Mouse (Mus musculus): ENCODE measurements around the gene Sept5. TPM values are rescaled to one million over a fixed set of nuclear protein-coding genes. Genes with fewer than 3 reads are reported as not detected.

Sept5 gene
- total RNA-seq, 2 experiments from 2014 or later: 3.1 to 6.1 TPM

DNA sequence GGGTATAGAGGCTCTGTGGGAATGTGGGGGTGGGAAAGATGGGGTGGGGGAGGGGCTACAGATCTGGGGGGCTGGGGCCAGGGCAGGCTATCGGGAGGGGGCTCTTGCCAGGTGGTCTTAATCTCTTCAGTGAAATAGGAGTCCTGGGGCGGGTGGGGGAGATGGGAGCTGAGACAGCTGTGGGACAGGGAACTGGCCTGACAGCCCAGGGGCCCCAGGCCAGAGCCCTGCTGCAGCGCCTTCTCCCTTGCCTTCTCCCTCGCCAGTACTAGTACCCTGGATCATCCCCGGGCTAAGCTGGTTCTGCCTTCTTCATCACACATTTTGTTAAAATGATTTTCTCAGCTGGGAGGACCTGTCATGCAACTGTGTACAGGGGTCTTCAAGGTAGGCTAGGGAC lies 33.5 kb downstream of the Sept5 start:
- DNase-seq: no peak
- intact Hi-C loops (cut with DNase I): no loop called here
- TF ChIP-seq CTCF (IDR thresholded peaks at IDR 0.05): no peak

DNA sequence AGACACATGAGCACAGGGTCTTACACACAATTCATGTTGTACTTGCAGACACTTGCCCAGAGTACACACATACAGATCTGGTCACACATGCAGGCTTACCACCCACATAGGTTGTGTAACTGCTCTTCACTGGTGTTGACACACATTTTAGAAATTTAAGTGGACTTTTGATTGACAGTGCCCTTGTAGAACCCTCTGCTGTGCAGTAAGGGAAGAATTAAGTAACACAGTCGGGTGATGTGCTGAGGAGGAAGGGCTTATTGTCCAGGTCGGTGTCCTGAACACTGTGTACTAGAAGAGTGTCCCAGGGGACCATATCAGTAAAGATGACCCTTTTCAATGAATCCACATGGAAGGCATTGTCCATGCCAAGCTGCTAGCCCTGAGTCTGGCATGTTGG lies 35.8 kb downstream of the Sept5 start:
- H3K4me3 ChIP-seq: no peak overlapping the region
- intact Hi-C loops (cut with DNase I): no loop called here
- no peak for TF ChIP-seq CTCF (IDR thresholded peaks at IDR 0.05)
- H3K27ac ChIP-seq: no peak overlapping the region
- DNase-seq: no peak

More for the DNA sequence above, 33.5 kb downstream of the Sept5 start:
- H3K27ac ChIP-seq: no peak overlapping the region
- no peak overlapping the region for H3K4me3 ChIP-seq

DNA sequence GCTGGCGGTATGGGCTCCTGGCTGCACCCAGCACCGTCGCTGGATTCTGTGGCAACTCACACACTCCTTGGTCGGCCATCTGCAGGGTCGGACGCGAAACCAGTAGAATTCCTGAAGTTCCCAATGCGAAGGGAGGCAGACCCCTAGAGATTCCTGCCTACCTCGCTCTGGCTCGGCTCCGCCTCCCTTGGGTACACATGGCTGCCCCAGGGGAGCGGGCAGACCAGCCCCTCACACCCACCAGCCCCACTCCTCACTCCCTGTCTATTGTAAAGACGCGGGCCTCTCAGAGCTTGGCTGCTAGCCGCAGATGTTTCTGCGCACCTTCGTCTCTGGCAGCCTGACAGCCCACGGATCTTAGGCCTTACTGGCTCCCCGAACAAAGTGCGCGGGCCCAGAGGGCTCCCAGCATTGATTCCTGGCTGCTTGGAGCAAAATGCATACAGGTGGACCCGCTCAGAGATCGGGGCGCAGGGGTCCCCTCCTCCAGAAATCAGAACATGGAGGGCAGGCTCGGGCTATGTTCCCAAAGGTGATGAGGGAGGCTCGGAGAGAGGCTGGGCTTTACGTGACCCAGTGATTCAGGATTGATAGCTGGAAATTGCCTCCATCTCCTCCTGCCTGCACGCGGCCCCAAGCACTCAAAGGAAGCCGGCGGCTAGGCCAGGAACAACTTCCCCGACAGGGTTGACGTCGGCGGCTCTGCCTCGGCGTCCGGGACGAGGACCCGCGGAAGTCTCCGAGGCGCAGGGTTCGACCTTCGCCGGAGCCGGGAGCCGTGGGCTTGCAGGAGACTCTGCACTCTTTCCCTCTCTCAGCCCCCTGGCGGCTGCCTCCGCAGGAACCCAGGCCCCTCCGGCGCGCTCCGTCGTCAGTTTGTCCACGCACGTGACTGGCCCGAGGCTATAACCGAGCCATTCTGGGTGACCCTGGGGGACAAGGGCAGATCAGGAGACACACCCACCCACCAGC lies 38.4 kb downstream of the Sept5 start:
- peak overlapping the region; percentile 56 for H3K4me3 ChIP-seq
- intact Hi-C loops (cut with DNase I): no loop called here
- TF ChIP-seq CTCF (IDR thresholded peaks at IDR 0.05): peak; percentile 31; the same call in 1 of the 2 replicates
- DNase-seq: peak; percentile 33
- H3K27ac ChIP-seq: no peak overlapping the region

DNA sequence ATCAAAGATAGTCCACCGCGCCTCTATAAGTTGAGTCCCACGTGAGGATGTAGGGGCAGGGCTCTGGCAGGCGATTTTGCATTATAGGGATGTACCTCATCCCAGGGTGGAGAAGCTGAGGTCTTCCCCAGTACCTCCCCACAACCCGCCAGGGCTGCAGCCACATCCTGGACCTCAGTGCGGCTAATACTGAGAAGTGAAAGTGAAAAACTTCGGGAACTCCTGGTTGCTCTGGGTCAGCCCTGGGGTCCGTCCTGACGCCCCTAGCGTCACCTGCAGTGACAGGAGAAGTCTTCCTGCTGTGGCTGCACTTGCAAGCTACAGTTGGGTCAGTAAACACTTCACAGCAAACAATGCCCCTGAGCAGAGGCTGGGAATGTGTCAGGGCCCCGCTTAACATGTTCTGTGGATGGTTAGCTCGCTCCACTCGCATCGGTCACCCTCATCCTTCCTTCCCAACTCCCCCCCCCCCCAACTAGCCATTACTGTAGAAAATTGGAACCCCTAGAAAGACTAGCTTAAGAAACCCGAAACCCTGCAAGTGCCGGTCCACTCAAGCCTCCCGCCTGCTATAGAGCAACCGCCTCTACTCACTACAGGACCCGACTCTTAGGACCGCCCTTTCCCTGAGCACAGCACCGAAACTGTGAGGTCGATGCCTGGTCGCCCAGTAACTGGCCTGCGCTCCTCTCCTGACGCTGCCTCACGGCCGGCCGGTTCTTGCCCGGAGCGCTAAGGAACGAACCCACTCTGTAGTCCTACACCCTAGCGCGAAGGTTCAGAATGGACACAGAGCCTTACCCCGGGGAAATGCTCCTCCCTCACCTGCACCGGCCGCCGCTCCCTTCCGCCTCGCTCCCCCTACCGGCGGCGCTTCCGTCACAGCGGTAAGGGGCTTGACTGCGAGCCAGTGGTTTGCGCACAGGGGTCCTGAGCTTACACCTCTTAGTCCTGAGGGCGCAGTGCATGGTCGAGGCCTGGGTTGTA lies 39.7 kb downstream of the Sept5 start, which contains the start of gene Tbx1:
Tbx1 (minus strand) TSS at position 868 of the 987 bp plus-strand sequence.
- DNase-seq: no peak
- TF ChIP-seq CTCF (IDR thresholded peaks at IDR 0.05): peak; percentile 43
- intact Hi-C loops (cut with DNase I): no loop called here
- Histone ChIP-seq H3K4me3 (peak within 1 kb of the TSS; percentile 68), H3K27ac (no peak within 1 kb of the TSS)

DNA sequence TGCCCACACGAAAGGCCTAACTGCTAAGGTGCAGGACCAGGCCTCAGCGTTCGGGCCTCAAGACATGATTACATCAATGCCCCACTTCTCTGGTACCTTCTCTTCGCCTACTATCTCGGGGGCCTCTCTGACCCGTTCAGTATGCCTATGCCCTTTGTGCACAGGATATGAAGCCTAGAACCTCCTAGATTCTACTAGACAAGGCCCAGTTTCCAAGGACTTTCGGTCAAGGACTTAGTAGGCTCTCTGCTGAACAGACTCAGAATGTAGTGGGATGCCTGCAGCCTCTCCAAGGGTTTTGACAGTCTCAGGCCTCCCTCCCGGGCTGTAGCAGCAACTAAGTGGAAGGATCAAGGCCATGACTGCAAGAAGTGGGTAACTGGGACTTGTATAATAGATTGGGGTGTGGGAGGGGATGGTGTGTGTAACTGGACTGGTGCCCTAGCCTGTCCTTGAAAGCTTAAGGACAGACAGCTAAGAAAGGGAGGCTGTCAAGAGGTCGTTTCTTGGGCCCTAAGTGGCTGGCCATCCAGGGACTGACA lies 40.6 kb downstream of the Sept5 start:
- Histone ChIP-seq H3K27ac (no peak overlapping the region), H3K4me3 (no peak overlapping the region)
- TF ChIP-seq CTCF (IDR thresholded peaks at IDR 0.05): no peak
- intact Hi-C loops (cut with DNase I): no loop called here
- no peak for DNase-seq

DNA sequence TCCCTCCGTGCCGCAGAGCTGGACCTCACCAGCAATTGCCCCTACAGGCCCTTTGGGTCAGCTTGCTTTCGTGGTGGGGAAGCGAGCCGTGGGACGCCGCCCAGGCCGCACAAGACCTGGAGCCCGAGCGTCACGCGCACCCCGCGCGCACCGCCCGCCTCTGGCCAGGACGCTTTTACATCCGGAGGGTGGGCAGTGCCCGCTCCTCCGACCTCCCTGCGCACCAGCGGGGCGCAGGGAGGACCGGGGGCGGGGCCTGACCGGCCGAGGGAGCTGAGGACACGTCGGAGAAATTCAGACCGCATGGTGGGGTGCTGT lies 41.1 kb downstream of the Sept5 start:
- TF ChIP-seq CTCF (IDR thresholded peaks at IDR 0.05): no peak
- Histone ChIP-seq H3K27ac (no peak overlapping the region), H3K4me3 (no peak overlapping the region)
- intact Hi-C loops (cut with DNase I): no loop called here
- DNase-seq: no peak

DNA sequence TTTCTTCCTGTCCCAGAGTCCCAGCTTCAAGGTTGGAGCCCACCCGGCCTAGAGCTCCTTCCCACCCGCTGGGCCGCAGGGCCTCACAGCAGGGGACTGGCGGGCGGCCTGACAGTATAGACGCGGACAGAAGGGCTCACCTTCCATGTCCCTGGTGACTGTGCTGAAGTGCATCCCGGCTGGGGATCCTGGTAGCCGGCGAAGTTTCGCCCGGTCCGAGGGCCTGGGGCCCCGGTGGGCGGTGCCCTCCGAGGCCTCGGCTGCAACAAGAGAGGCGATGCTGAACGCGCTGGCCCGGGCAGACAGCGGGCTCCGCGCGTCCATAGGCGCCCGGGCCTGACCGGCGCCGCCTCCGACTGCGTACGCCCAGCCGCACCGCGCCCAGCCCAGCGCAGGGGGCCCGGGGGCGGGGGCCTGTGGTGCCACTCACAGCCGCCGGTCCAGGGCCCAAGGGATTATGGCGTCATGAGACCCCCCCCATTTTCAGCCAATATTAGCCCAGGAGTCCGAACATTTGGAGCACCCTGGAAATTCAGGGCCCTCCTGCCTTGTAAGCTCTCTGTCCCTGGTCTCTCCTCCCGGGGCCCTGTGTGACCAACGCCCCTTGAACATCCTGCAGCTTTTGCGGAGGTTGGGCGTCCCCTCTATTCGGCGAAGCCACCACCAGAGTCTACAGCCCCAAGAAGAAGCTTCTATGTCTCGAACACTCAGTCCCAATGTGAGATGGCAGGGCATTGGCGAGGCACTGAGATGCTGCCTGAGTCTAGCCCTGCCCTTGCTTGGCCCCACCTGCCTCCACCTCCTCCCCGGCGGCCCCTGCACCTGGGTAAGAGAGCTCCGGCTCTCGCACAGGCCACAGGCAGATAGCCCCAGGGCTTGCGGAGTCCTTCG lies 41.7 kb downstream of the Sept5 start:
- no peak for DNase-seq
- H3K4me3 ChIP-seq: peak overlapping the region; percentile 25
- TF ChIP-seq CTCF (IDR thresholded peaks at IDR 0.05): no peak
- intact Hi-C loops (cut with DNase I): no loop called here
- no peak overlapping the region for H3K27ac ChIP-seq

DNA sequence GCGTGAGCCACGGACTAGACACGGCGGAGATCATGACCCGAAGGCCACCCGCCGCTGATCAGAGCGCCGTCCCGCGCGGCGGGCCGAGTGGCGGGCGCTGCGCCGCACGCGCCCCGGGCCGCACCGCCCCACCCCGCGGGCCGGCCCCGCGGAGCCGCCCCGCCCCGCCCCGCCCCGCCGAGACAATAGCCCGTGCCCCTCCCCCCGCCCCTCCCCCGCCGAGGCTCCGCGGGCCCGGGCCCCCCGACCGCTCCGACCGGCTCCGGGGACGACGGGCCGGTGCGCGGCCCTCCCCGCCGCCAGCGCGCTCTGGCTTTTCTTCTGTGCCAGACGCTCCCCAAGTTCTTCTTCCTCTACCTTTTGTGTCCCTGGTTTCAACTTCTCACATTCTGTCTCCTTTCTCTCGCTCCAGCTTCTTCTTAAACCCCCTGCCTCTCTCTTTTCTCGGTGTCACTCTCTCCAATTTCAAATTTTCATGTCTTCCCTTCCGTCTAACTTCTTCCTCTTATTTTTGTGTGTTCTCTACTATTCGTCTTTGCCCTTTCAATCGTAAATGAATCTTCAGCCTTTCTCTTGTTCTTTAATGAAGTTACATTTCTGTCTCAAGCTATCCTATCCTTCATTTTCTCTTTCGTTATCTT lies 42.7 kb downstream of the Sept5 start:
- no peak for TF ChIP-seq CTCF (IDR thresholded peaks at IDR 0.05)
- Histone ChIP-seq H3K27ac (peak overlapping the region; percentile 53; the same call in 1 of the 2 replicates), H3K4me3 (peak overlapping the region; percentile 73)
- DNase-seq: no peak
- intact Hi-C loops (cut with DNase I): no loop called here

DNA sequence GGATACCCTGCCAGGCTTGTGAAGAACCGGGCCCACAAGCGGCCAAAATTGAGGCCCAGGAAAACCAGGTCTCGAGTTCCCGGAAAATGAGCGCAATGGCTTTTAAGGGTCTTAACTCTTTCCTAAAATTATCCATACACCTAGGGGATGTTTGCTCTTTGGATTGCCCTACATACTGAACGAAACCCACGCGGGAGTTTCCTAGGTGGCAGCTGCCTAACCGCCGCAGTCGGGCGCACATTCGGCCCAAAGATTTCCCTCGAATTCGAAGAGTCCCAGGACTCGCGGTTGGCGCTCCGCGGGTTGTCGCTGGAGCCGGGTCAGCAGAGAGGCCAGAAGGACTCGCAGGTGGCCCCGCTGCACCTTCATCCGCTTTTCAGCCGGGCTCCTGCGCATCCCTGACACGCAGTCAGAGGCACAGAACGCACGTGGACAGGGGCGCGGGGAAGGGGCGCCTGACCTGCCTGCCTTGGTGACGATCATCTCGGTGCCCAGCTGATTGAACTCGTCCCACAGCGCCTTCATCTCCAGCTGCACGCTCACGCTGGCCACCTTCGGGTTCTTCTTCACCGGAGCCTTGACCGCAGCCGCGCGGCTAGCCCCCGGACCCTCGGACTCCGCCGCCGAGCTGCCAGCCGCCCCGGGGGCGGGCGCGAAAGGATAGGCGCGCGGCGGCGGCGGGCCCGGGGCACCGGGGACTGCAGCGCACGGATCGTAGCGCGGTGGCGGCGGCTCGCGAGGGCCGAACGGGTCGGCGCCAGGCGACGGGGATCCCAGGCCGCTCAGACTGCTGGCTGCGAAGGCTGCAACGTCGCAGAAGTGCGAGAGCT lies 43.5 kb downstream of the Sept5 start:
- no peak for TF ChIP-seq CTCF (IDR thresholded peaks at IDR 0.05)
- DNase-seq: no peak
- Histone ChIP-seq H3K4me3 (peak overlapping the region; percentile 73), H3K27ac (peak overlapping the region; percentile 53)
- intact Hi-C loops (cut with DNase I): no loop called here

DNA sequence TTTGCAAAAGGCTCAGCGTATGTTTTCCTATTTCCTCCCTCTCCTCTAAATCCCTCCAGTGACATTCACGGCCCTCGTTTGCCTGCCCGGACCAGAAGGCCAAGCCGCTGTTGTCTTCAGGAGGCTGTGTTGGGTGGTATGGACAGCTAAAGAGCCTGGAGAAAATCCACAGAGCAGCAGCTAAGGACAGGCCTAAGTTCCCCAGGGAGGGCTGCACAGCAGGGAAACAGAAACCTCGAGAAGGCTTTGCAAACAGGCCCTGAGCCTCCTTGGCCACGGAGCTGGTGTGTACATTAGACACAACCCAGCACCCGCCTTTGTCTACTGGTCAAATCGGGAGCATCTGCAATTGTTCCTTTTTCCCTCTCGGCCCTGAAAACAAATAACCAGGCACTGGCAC lies 44.1 kb downstream of the Sept5 start:
- DNase-seq: no peak
- H3K4me3 ChIP-seq: peak overlapping the region; percentile 73
- TF ChIP-seq CTCF (IDR thresholded peaks at IDR 0.05): no peak
- peak overlapping the region; percentile 53 for H3K27ac ChIP-seq
- intact Hi-C loops (cut with DNase I): no loop called here

All from gastrocnemius, adult 2 months (tissue).